8 mouse cellular contexts compared by ENCODE assay signal in genomic region chr13:93303563-93304250, GRCm38 (mm10). TPM values are rescaled to one million over a fixed set of nuclear protein-coding genes. Genes with fewer than 3 reads are reported as not detected.
DNase-seq lines count a peak whose midpoint lies in the region; ATAC-seq and TF ChIP-seq lines count a peak whose summit lies in the region.

No protein-coding gene starts in this region.

- TF ChIP-seq CTCF in Patski (IDR thresholded peaks at IDR 0.05): peak; percentile 92

- peak overlapping the region; percentile 99 for H3K27ac ChIP-seq in hindbrain, embryonic 13.5 days

- in situ Hi-C loops in Patski (cut with MboI; ENCODE audit: low pct_unique_long_range_greater_than_20kb): no loop called here

- CTCF ChIA-PET in Patski (lab: Charles Lee): interaction anchor here (1.2 to 1.5 kb wide), 2 partner anchors 20 to 74 kb away, joined by 3 to 4 read pairs; no protein-coding TSS in a partner anchor

- DNase-seq in Patski (ENCODE audit: low read depth, low spot score): peak; percentile 83
- peak; percentile 97 to 99 for DNase-seq in cerebellum, postnatal 14 days
- peak; percentile 96 for DNase-seq in frontal cortex, postnatal 14 days (ENCODE audit: low spot score in 2 of 2)
- peak; percentile 93 to 97 for DNase-seq in layer of hippocampus, postnatal 25 days (ENCODE audit: extremely low spot score in 1 of 2, low spot score in 1 of 2)
- peak; percentile 96 for DNase-seq in lung, postnatal 25 days (ENCODE audit: low spot score)
- peak; percentile 94 for DNase-seq in retina, embryonic 14.5 days (ENCODE audit: low spot score)
- DNase-seq in thymus, postnatal 4 days: peak; percentile 94

- H3K9me3 ChIP-seq in hindbrain, embryonic 13.5 days: no peaks in the 10 kb centered on the region

- peak overlapping the region; percentile 76 for H3K4me2 ChIP-seq in hindbrain, embryonic 13.5 days

- WGBS in hindbrain, embryonic 13.5 days: 0% methylated on average over 67 of the region's 90 CpGs

- H3K4me1 ChIP-seq in hindbrain, embryonic 13.5 days (replicated peaks): peaks cover 37% of the 10 kb centered on the region

- H3K27me3 ChIP-seq in Patski: peaks cover 4% of the 10 kb centered on the region
- H3K27me3 ChIP-seq in hindbrain, embryonic 13.5 days: no peaks in the 10 kb centered on the region

- ATAC-seq in Patski: peak; percentile 90
- peak; percentile 98 for ATAC-seq in hindbrain, embryonic 13.5 days (ENCODE audit: low FRiP score)

- H3K4me3 ChIP-seq in hindbrain, embryonic 13.5 days: peak overlapping the region; percentile 75

- POLR2A ChIA-PET in Patski (lab: Charles Lee): no interaction called here

- H3K36me3 ChIP-seq in hindbrain, embryonic 13.5 days: no peaks in the 10 kb centered on the region

- peak overlapping the region; percentile 92 for H3K9ac ChIP-seq in hindbrain, embryonic 13.5 days

RNA-seq across cellular contexts. Expression of gene Homer1, which starts 4.3 kb away (rescaled TPM):
- 15.1 TPM for polyA plus RNA-seq in Patski (2021)
- polyA plus RNA-seq in hindbrain, embryonic 13.5 days (2015; fragmentation: Nextera tagmentation; extraction: Ambion mirVana): 11.7 and 11.8 TPM in 2 replicates
- 100 to 1,000 TPM; 177 to 187 TPM for total RNA-seq in layer of hippocampus, postnatal 25 days (2021)

Comparison
In these comparisons a context has a peak if more than half of its experiments do, and no peak if none do; other contexts are left out.
1. Peak in every context shown above with its lines: DNase-seq, ATAC-seq, H3K4me3 ChIP-seq and H3K27ac ChIP-seq.